Mouse (Mus musculus): ENCODE results near the gene Capn12. TPM values are rescaled to one million over a fixed set of nuclear protein-coding genes. Genes with fewer than 3 reads are reported as not detected.

The Capn12 gene
- total RNA-seq, 2 experiments from 2014 or later = 0.16 to 0.17 TPM

DNA sequence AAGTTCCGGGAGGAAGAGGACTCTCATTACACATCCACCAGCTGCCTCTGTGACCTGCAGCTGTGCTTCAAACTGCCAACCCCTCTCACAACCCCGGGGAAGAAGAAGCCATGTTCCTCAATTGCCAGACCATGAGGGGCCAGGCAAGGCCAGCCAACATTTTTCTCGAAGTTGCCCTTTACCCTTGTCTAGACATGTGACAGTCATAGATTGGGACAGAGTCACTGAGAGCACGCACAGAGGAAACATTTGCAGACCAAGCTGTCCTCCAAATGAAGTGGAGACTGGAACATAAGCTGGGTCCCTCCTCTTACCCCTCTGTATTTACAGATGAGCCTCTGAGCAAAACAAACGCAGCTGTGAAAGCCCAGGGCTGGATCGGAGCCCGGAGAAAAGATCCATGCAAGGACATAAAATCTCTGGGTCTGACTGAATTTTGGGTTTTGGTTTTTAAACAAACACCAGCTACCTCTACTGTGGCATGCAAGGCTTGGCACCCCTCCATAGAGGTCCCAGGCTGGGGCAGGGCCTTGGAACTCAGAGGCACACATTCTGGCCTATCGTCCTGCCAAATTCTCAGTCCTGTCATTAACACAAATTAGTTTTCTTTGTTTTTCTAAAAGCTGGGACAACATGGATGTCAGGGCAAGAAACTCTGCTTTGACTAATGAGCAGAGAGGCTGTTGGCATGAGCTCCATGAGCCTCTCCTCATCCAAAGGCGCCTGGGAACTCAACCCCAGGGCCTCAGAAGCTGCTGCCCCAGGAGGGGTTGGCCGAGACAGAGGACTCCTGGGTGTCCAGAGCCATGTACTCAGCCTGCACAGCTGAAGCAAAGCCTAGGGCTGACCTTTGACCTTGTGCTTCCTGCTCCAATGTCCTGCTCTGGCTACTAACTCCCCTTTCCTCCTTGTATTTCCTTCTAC, 36.5 kb downstream of the Capn12 start:
- peak; percentile 42 to 53 for DNase-seq (ENCODE audit: low spot score in 2 of 2)

DNA sequence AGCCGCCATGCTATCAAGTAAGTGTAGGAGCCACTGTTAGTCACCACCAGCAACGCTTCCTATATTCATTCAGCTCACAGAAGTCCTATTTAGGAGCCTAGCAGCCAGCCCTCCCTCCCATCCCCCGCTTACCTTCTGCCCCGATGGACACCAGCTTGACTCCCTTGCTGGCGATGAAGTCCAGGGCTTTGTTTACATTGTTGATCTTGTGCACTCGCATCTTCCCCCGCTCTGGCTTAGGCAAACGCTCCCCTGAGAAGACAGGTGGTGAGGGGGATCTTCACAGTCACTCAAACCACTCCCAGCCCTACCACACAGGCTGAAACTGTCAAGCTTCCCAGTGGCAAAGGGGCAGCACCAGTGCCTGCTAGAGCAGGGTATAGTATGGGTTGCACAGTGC, 37.3 kb downstream of the Capn12 start:
- DNase-seq (ENCODE audit: low spot score in 2 of 2) = no peak

DNA sequence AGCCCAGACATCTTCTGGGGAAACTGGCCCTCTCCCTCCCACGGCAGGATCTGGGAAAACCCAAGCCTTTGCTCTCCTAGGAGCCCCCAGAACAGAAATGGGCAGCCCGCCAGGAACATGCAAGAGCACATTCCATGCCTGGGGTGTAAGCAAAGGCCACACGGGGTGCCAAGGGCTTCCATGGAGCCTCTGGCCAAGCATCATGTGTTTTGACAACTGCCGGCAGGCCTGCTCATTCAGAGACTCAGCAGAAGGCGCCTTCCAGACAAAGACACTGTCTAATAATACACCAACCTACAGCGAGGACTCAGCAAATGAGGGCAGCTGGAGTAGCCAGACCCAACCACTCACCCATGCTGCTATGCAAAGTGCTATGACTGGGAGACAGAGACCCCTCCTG, 38.6 kb downstream of the Capn12 start:
- DNase-seq (ENCODE audit: low spot score in 2 of 2) = peak; percentile 55 to 70

DNA sequence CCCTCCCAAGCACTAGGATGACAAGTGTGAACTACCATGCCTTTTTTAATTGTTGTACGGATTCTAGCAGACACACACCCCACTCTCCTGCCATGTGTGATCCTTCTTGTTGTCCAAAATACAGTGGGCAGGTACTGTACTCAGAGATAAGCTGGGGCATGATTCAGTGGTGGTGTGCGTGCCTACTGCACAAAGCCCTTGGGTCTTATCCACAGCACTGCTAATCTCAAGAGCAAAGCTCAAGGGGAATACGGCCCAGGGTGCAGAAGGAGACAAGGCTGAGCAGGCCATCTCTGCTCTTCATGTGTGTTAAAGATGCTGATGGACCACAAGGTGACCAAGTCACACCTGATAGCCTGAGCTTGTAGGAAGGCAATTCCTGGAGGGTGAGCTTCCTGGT, 40.0 kb downstream of the Capn12 start:
- no peak for DNase-seq (ENCODE audit: low spot score in 2 of 2)

DNA sequence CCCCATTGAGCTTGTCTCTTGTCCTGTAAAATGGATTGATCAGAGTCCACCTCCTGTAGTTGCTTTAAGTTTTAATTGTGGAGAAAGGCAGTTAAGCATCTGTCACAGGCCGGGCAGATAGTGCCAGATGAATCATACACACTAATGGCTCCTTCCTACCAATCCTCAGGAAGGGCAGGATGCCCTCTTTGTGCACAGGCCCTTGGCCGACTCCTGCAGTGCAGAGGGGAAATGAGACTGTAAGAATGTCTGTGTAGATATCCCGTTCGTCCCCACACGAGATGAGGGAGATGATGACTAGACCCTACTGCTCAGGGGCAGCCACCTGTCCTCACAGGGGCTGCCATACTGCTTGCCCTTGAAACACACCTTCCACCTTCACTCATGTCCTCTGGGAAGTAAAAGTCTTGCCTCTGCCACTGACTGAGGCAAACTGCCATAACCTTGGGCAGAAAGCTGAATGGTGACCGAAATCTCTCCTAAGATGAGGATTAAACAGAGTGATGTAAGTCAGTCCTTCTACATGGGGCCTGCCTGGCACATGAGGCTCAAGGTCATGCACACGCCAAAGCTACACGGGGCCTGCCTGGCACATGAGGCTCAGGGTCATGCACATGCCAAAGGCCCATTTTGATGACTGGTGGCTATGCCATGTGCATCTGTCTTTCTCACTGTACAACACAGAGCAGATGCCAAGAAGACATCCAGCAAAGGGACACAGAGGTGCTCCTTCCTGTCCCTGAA, 40.7 kb downstream of the Capn12 start:
- DNase-seq (ENCODE audit: low spot score in 2 of 2) = no peak

DNA sequence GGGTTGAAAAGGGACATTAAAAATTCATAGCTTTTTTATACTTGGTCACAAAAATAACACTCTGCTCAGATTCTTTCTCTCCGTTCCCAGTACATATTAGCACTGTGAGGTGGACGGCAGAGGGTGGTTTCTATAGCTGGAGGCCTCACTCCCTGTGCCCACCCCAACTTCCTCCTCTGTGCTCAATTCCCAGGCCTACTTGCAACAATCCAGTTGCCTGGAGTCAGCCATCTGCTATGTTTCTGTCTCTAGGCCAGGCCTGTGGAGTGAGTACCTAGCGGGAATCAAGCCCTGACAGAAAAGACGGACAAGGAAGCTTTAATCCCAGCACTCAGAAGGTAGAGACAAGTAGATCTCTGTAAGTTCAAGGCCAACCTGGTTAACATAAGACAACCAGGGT, 41.4 kb downstream of the Capn12 start:
- DNase-seq (ENCODE audit: low spot score in 2 of 2) = no peak

DNA sequence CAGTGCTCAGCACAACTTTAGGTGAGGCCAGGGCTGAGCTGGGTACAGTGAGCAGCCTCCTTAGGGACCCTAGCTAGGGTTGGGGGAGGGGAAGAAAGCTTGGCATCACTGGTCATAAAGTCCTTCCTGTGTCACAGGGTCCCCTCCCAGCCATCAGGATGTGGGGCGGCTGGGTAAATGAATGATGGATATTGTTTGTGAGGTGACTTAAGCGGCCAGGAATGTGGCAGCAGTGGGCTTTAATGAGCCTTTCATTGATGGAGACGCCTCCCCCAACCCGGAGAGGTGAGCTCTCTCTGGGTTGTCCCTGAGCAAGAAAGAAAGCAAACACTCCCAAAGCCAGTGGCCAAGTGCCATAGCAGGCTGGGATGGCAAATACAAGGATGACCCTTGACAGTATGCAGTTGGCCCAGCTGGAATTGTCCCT, 42.7 kb downstream of the Capn12 start:
- no peak for DNase-seq (ENCODE audit: low spot score in 2 of 2)

DNA sequence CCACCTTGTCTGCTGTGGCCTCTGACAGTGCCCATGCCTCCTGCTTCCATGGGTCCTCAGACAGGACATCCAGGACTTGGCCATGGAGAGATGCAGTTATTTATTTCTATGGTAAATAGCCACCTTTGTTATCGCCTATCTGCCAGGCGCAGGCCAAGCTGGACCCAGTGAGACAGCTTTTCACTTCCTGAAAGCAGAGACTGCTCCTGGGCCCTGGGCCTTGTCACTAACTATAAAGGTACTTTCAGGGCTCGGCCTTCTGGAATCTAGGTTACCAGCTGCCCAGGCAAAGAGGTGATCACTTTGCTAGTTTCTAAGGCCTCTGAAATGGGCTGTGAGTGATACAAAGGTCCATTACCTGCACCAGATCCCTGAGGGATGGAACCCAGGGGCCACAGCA, 43.6 kb downstream of the Capn12 start:
- DNase-seq (ENCODE audit: low spot score in 2 of 2) = no peak

DNA sequence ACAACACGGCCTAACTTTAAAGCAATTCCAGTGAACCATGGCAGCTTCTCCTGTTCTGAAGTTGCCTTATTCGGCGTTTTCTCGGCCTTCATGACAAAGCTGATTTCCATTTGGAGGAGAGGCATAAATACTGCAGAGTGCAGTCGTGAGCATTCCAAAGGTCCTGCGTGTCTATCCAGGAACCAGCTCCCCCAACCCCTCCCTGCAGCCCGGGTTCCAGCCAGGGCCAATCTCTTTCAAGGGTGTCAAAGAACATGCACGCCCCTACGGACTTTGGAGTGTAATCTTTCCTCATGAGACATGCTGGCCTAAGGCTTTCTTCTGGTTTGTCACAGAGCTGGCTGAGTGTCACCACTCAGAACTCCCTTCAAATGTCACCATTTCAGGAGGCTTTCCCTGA, 44.1 kb downstream of the Capn12 start:
- DNase-seq (ENCODE audit: low spot score in 2 of 2) = peak in 1 of 2 experiments; percentile 42

DNA sequence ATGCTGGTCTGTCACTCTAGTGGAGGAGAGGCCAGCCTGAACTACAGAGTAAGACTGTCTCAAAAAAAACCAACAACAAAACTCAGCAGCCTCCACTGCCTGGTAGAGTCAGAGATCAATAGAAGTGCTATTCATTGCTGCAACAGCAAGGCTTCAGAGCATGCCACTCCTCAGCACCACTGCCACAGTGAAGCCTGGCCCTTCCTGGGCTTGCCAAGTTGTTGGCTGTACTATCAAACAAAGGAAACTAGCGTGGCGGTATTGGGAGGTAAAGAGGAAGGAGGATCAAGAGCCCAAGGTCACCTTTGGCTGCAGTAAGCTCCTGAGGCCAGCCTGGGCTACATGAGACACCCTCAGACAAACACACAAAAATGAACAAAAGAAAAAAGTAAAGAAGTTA, 45.0 kb downstream of the Capn12 start:
- DNase-seq (ENCODE audit: low spot score in 2 of 2) = no peak

DNA sequence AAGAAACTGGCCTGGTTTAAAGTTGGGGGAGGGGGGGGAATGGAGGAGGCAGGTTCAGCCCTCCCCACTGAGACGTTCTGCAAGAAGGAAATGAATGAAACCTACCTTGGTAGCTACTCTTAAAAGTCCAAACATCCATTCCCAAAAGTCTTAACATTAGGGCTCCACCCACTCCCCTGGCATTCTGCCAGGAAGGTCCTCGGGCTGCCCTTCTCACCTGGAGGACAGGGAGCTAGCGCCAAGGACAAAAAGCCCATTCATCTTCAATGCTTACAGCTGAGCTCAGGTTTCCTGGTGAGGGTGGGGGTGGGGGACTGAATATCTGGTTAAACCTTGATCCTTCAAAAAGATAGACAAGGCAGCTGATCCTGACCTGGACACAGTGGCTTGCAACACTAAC, 48.2 kb downstream of the Capn12 start:
- DNase-seq (ENCODE audit: low spot score in 2 of 2) = no peak

DNA sequence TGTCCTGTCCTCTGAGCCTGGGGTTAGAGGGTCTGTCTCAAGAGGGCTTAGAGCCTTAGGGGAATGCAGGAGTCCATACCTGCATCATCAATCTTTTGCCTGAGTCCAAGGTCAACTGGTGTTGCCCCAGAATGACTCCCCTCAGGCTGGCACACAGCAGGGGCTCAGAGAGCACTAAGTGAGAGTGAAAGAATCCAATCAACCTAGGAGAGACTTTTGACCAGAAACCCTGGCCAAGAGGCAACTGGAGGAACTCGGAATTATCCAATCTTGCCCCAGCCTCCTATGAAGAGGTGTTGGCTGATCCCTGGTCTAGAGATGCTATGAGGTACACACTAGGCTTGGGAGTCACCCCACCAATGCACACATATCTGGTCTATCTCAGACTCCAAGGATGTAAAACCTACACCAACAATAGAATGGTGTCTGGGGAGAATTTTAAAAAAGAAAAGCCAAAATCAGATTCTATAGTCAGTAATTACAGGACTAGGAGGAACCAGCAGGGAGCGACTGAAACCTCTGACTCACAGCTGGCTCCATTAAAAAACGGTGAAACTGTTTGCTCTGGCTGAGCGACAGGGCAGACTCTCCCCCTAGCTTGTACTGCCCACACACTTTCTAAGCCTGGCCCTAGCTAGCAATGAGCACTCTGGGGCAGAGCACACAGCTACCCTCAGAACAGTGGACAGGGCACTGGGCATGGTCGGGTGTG, 49.3 kb downstream of the Capn12 start:
- no peak for DNase-seq (ENCODE audit: low spot score in 2 of 2)

DNA sequence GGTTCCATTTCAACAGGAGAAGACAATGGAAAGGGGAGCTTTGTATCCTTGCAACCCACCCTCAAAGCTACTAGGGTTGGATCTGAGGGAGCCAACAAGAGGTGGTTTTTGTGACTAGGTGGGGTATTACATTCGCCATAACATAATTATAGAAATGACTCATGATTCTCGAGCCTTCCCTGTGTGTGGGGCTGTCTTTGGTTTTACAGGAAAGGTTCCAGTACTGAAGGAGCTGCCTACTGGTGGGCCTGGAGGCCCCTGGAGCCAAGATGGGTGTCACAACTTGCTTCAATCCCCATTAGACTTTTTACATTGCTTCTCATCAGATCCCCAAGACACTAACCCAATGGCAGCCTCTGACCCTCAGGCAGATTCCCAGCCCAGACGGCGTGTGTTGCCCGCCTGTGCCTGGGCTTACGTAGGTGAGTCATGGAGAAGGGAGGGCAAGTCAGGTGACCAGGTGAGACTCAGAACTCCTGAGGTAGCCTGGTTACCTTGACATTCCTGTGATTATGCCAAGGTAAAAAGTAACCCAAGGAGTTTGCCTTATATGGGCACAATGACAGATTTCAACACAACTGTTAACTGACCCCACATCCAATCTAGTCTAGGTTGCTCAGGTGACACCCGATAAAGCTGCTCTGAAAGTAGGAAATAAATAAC, 49.9 kb downstream of the Capn12 start:
- DNase-seq (ENCODE audit: low spot score in 2 of 2) = no peak

DNA sequence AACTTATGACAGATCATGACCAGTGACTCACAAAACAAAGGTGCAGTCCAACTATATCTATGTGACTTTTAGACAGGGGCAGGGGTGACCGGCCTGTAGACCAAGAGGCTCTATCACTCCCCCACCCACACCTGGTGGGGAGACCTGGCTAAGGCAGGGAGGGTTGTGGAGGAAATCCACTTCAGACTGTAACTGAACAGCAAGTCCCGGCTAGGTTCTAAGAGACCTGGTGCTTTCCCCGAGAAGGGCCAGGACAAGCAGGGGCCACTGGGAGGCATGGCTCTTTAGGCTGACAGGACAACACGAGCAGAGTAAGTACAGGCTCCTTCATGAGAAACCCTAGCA, 50.4 kb downstream of the Capn12 start:
- no peak for DNase-seq (ENCODE audit: low spot score in 2 of 2)

DNA sequence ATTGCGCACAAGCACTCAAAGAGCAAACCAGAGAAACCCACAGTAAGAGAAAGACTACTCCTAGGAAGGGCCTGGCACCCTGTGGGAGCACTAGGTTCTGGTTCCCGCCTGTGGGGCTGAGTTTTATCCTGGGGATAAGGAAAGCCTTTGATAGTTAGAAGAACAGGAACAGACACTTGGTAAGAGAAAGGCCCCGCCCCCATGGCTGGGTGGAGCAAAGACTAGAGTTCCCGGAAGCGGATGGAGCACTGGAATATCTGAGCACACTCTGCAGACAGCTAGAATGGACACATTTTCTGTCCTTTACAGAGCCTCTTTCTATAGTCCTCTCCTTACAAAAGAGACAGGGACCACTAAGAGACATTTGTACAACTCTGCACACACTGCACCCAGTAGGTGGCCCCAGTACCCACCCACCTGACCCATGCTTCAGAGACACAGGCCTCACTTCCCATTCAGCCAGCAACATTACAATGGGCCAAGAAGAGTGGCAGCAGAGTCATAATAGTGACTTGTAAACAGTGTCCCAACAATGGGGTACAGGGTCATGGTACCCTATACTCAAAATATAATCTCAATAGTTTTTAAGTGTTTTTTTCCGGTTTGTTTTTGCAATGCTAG, 51.3 kb downstream of the Capn12 start:
- no peak for DNase-seq (ENCODE audit: low spot score in 2 of 2)

DNA sequence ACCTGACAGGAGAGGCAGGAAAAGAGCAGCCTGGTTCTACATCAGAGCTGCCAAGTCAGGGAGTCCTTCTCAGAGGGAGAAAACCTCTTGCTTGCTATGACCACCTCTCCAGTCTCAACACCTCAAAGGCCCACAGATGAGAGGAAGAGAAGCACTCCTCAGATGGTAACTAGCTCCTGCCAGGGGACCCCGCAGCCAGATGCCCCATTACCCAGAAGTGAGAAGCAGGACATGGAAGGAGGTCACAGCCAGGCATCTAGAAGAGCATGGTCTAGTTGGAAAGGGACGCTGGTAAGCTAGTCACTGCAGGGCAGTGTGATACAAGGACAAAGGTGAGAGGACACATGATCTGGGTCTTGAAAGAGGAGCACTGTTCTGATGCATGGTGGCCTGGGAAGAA, 52.6 kb downstream of the Capn12 start:
- no peak for DNase-seq (ENCODE audit: low spot score in 2 of 2)

DNA sequence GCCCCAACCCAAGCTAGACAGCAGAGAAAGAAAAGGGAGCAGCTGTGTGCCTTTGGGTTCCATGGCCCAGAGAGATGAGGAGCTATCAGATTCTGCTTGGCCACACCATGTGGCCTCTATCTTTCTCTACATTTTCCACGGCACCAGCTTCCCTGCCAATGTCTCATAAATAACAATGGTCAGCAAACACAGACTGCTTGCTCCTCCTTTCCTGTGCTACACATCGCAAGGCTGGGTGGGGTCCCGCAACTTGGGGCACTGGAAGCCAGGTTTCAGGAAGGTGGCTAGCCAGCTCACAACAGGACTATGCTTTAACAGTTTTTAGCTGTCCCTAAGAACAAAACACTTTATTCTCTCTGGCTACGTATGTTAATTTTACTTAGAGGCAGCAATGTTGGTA, 55.6 kb downstream of the Capn12 start:
- DNase-seq (ENCODE audit: low spot score in 2 of 2) = no peak

DNA sequence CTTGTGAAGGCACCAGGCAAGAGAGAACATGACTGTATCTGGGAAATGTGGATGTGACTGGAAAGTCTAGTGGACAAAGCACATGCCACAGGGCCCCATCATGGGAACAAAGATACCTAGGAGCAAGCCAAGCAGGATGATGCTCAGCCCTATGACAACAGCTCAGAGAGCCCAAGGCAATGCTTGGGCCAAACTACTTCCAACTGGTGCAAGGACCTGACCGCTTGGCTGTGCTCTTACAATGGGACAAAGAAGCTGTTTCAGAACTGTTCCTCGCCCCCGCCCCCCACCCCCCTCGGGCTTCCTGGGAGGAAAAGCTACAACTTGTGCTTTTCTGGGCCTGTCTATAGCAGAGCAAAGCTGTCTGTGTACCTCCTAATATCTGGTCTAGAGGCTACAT, 57.4 kb downstream of the Capn12 start:
- DNase-seq (ENCODE audit: low spot score in 2 of 2) = no peak

DNA sequence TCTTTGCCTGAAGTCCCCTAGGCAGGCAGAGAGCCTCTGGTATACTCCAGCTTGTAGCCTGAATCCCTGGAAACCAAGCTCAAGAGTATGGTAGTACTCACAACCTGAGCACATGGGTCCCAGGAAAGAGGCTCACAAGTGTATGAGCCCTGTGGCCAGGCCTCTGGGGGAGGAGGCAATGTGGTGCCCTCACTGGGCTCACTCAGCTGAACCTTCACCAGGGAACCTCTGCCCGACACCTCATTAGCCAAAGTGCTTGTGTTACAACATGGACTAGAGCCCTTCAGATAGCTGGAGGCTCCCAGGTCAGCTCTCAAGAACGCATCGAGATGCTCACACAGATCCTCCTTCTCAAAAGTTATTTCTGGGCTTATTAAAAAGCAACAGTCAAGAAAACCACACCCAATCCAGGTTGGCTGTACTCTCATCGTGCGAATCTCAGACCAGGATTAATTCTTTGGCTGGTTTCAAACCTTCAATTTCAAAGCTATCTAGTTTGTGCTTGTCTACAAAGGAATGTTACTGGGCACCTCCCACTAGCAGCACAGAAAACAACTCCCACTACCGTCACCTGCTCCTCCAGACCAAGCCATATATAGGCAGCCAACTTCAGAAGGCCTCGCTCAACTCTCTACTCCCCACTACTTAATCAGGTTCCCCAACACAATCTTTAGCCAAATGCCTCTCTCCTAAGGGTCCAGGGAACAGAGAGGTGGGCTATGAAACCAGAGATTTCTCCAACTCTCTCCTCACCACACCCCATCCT, 58.4 kb downstream of the Capn12 start:
- DNase-seq (ENCODE audit: low spot score in 2 of 2) = no peak

DNA sequence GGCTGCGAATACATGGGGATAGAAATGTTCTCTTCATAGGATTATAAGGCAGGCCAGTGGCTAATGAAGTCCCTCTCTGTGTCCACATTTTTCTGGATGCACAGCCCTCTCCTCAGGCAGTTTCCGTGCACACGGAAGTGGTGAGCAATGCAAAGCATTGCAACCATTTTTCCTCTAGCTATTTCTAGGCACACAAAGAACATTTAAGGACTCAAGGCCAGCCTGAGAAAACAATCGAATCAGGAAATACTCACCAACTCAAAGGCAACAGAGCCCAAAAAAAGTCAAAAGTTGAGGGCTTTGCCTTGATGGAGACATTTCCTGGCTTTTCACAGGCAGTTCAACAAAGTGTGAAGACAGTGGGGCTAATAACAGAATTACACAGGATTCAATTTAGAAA, 59.9 kb downstream of the Capn12 start:
- DNase-seq (ENCODE audit: low spot score in 2 of 2) = no peak

Data from adrenal gland, adult 18-20 months (tissue).